Mouse (Mus musculus) MEL (cell line): ENCODE measurements around the gene Ank2. TPM values are rescaled to one million over a fixed set of nuclear protein-coding genes. Genes with fewer than 3 reads are reported as not detected.

Experiments used
- DNase-seq: peaks from one replicate; pipeline ENCODE4 v3.0.0; 2011; ENCODE audit warnings: low read depth, low spot score
- H3K27ac ChIP-seq: 2 replicates; pipeline ENCODE4 v1.5.1; 2012; ENCODE audit warnings: low read depth, mild to moderate bottlenecking, control low read depth, low read length, moderate library complexity; ENCODE audit not compliant: control insufficient read depth
- H3K27me3 ChIP-seq, 2 experiments: fragments of 150-350 bp in 1 of 2; sonication (generic) in 1 of 2; 2 replicates each; pipeline ENCODE4 v1.6.1; 2012; ENCODE audit warnings: low read length in 2 of 2, mild to moderate bottlenecking in 2 of 2, improper control_type of control experiment in 1 of 2, moderate library complexity in 1 of 2; ENCODE audit not compliant: insufficient read depth in 2 of 2, control insufficient read depth in 1 of 2
- H3K36me3 ChIP-seq, 2 experiments: 2 replicates each; pipeline ENCODE4 v1.6.1; 2012 to 2014; ENCODE audit warnings: low read length in 2 of 2, improper control_type of control experiment in 1 of 2, inconsistent platforms in 1 of 2, mild to moderate bottlenecking in 1 of 2; ENCODE audit not compliant: insufficient read depth in 2 of 2, control insufficient read depth in 1 of 2
- H3K4me1 ChIP-seq, 2 experiments: fragments of 150-350 bp in 1 of 2; sonication (generic) in 1 of 2; 2 replicates each; pipeline ENCODE4 v1.6.1; 2012; ENCODE audit warnings: low read length in 2 of 2, improper control_type of control experiment in 1 of 2, mild to moderate bottlenecking in 1 of 2; ENCODE audit not compliant: insufficient read depth in 2 of 2, control insufficient read depth in 1 of 2
- H3K4me3 ChIP-seq, 2 experiments: fragments of 150-350 bp in 1 of 2; sonication (generic) in 1 of 2; 2 replicates each; pipeline ENCODE4 v1.5.1; 2012; ENCODE audit warnings: low read depth in 2 of 2, low read length in 2 of 2, mild to moderate bottlenecking in 2 of 2, moderate library complexity in 2 of 2, control low read depth in 1 of 2, improper control_type of control experiment in 1 of 2; ENCODE audit not compliant: control insufficient read depth in 1 of 2, insufficient read depth in 1 of 2
- H3K79me2 ChIP-seq: 2 replicates; pipeline ENCODE4 v1.6.1; 2012; ENCODE audit warnings: mild to moderate bottlenecking, low read length, moderate library complexity; ENCODE audit not compliant: control insufficient read depth, poor library complexity, insufficient read depth
- H3K9ac ChIP-seq: 2 replicates; pipeline ENCODE4 v1.6.1; 2012; ENCODE audit warnings: low read depth, mild to moderate bottlenecking, control low read depth, low read length, moderate library complexity; ENCODE audit not compliant: control insufficient read depth, poor library complexity, severe bottlenecking
- H3K9me3 ChIP-seq: fragments of 150-350 bp; sonication (generic); replicated peaks from 2 replicates; pipeline ENCODE4 v1.6.1; 2012; ENCODE audit warnings: mild to moderate bottlenecking, low read length, improper control_type of control experiment, moderate library complexity; ENCODE audit not compliant: insufficient read depth
- CHD2 ChIP-seq: IDR thresholded peaks from 2 replicates; pipeline ENCODE4 v1.6.1; 2011; ENCODE audit warnings: low read length, improper control_type of control experiment
- CTCF ChIP-seq, 3 experiments: IDR thresholded peaks in 2 of 3; conservative IDR thresholded peaks in 1 of 3; 2 replicates each; pipeline ENCODE4 v1.5.1; 2011 to 2012; ENCODE audit warnings: low read length in 3 of 3, low read depth in 2 of 3, mild to moderate bottlenecking in 2 of 3, improper control_type of control experiment in 1 of 3, inconsistent platforms in 1 of 3, mixed read lengths in 1 of 3, moderate library complexity in 1 of 3; ENCODE audit not compliant: control insufficient read depth in 1 of 3, insufficient read depth in 1 of 3, poor library complexity in 1 of 3, severe bottlenecking in 1 of 3
- E2F4 ChIP-seq: IDR thresholded peaks from 2 replicates; pipeline ENCODE4 v1.6.1; 2011; ENCODE audit warnings: low read depth, low read length, improper control_type of control experiment, borderline replicate concordance
- ELF1 ChIP-seq: IDR thresholded peaks from 2 replicates; pipeline ENCODE4 v1.6.1; 2014; ENCODE audit warnings: low read depth, mild to moderate bottlenecking, inconsistent platforms, low read length, improper control_type of control experiment, moderate library complexity
- EP300 ChIP-seq, 2 experiments: IDR thresholded peaks; 2 replicates each; pipeline ENCODE4 v1.6.1; 2011; ENCODE audit warnings: improper control_type of control experiment in 2 of 2, low read length in 2 of 2, low read depth in 1 of 2, mild to moderate bottlenecking in 1 of 2
- ETS1 ChIP-seq: IDR thresholded peaks from 2 replicates; pipeline ENCODE4 v1.6.1; 2012; ENCODE audit warnings: low read depth, mild to moderate bottlenecking, inconsistent platforms, low read length, improper control_type of control experiment, moderate library complexity
- GABPA ChIP-seq: IDR thresholded peaks from 2 replicates; pipeline ENCODE4 v1.6.1; 2012; ENCODE audit warnings: low read depth, mild to moderate bottlenecking, inconsistent platforms, low read length, improper control_type of control experiment, moderate library complexity
- GATA1 ChIP-seq: IDR thresholded peaks from 2 replicates; pipeline ENCODE4 v1.6.1; 2011; ENCODE audit warnings: low read depth, low read length, improper control_type of control experiment
- JUND ChIP-seq: IDR thresholded peaks from 2 replicates; pipeline ENCODE4 v1.6.1; 2011; ENCODE audit warnings: low read depth, mild to moderate bottlenecking, improper control_type of control experiment, low read length
- MAX ChIP-seq: IDR thresholded peaks from 2 replicates; pipeline ENCODE4 v1.6.1; 2011; ENCODE audit warnings: low read length, improper control_type of control experiment
- MAZ ChIP-seq: IDR thresholded peaks from 2 replicates; pipeline ENCODE4 v1.6.1; 2012; ENCODE audit warnings: low read depth, mild to moderate bottlenecking, inconsistent platforms, low read length, improper control_type of control experiment
- MXI1 ChIP-seq: IDR thresholded peaks from 2 replicates; pipeline ENCODE4 v1.6.1; 2011; ENCODE audit warnings: mild to moderate bottlenecking, low read depth, low read length, improper control_type of control experiment
- MYB ChIP-seq: IDR thresholded peaks from 2 replicates; pipeline ENCODE4 v1.6.1; 2011; ENCODE audit warnings: mild to moderate bottlenecking, low read depth, low read length, improper control_type of control experiment
- MYC ChIP-seq: IDR thresholded peaks from 2 replicates; pipeline ENCODE4 v1.6.1; 2011; ENCODE audit warnings: low read depth, mild to moderate bottlenecking, low read length, improper control_type of control experiment, moderate library complexity
- NELFE ChIP-seq: IDR thresholded peaks from 2 replicates; pipeline ENCODE4 v1.6.1; 2011; ENCODE audit warnings: low read depth, low read length, improper control_type of control experiment
- POLR2AphosphoS2 ChIP-seq: IDR thresholded peaks from 2 replicates; pipeline ENCODE4 v1.6.1; 2011; ENCODE audit warnings: low read length, improper control_type of control experiment
- POLR2AphosphoS5 ChIP-seq: IDR thresholded peaks from 2 replicates; pipeline ENCODE4 v1.6.1; 2012; ENCODE audit warnings: low read depth, borderline replicate concordance, mild to moderate bottlenecking, inconsistent platforms, low read length, moderate library complexity, mixed read lengths
- TAL1 ChIP-seq: IDR thresholded peaks from 2 replicates; pipeline ENCODE4 v1.6.1; 2012; ENCODE audit warnings: mild to moderate bottlenecking, inconsistent platforms, low read length, moderate library complexity, mixed read lengths
- UBTF ChIP-seq: IDR thresholded peaks from 2 replicates; pipeline ENCODE4 v1.6.1; 2012; ENCODE audit warnings: low read depth, mild to moderate bottlenecking, inconsistent platforms, low read length, improper control_type of control experiment, moderate library complexity, borderline replicate concordance; ENCODE audit not compliant: insufficient read depth
- USF1 ChIP-seq: IDR thresholded peaks from 2 replicates; pipeline ENCODE4 v1.6.1; 2014; ENCODE audit warnings: low read depth, mild to moderate bottlenecking, inconsistent platforms, low read length, improper control_type of control experiment, moderate library complexity
- ZC3H11A ChIP-seq: IDR thresholded peaks from 2 replicates; pipeline ENCODE4 v1.6.1; 2012; ENCODE audit warnings: low read depth, mild to moderate bottlenecking, inconsistent platforms, low read length, improper control_type of control experiment
- ZMIZ1 ChIP-seq: IDR thresholded peaks from 2 replicates; pipeline ENCODE4 v1.6.1; 2012; ENCODE audit warnings: low read depth, mild to moderate bottlenecking, inconsistent platforms, low read length, improper control_type of control experiment, moderate library complexity
- ZNF384 ChIP-seq: IDR thresholded peaks from 2 replicates; pipeline ENCODE4 v1.6.1; 2012; ENCODE audit warnings: low read depth, mild to moderate bottlenecking, inconsistent platforms, low read length, improper control_type of control experiment
- polyA plus RNA-seq, 2 experiments: library from polyadenylated mRNA; stranded (reverse) in 1 of 2; unstranded in 1 of 2; fragments of >175 nt in 1 of 2; fragments of >200 nt in 1 of 2; gene quantifications; 2 replicates each; pipeline versions ENCODE4 v1.2.1 to v1.2.4; 2012; ENCODE audit warnings: low replicate concordance in 2 of 2, low read depth in 1 of 2; ENCODE audit not compliant: insufficient read length in 2 of 2, insufficient read depth in 1 of 2, missing spikeins in 1 of 2
- total RNA-seq: library from RNA; depleted of rRNA; stranded (reverse); fragments of 300-350 nt; gene quantifications from 2 replicates; pipeline ENCODE4 v1.2.3, GENCODE M21; 2012

The Ank2 gene
- total and polyA plus RNA-seq, 3 experiments: 2.7 to 4.5 TPM; not detected in 1

DNA sequence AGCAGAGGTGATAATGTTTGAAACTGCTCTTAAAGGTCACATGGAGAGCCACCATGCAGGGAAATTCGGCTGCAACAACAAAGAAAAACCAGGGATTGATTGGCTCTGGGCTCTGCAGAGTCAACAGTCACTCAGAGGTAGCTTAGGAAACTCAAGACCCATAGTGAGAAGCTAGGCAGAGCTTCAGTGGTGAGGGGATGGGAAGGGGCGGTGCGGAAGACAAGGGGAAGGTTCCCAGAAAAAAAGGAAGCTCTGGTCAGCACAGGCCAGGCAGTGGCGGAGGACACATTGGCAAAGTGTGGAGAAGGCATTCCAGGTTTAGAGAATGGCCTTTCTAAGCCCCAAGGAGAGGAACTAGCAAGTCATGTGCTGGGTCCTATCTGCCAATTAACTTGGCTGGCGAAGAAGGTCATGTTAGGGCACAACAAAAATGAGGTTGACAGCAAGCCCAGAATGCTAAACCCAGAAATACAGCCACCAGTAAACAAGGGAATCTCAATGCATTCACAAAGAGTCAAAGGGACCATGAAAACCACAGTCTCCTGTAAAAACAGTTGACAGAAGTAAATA is 28.4 kb upstream of the Ank2 start:
- Histone ChIP-seq H3K4me1 (peaks cover 0 to 11% of the 10 kb centered on the region in 2 experiments; a peak in 2 of 4 replicates), H3K36me3 (no peaks in the 10 kb centered on the region), H3K79me2 (no peaks in the 10 kb centered on the region), H3K9me3 (no peaks in the 10 kb centered on the region), H3K27me3 (no peaks in the 10 kb centered on the region), H3K27ac (no peak overlapping the region), H3K4me3 (no peak overlapping the region), H3K9ac (no peak overlapping the region)
- TF ChIP-seq GATA1 (no peak), ETS1 (no peak), JUND (no peak), USF1 (peak; percentile 60; the same call in 1 of the 2 replicates), ZNF384 (no peak), E2F4 (no peak), GABPA (no peak), MAX (peak; percentile 20; the same call in 1 of the 2 replicates), MYC (no peak), CTCF (IDR thresholded peaks at IDR 0.05 in 2 of 3, conservative IDR thresholded peaks at IDR 0.05 in 1 of 3; ENCODE audit: control insufficient read depth in 1 of 3, insufficient read depth in 1 of 3, low read depth in 2 of 3, low read length in 3 of 3, poor library complexity in 1 of 3, severe bottlenecking in 1 of 3) (no peak), ZMIZ1 (no peak), ZC3H11A (no peak)
- no peak for DNase-seq

DNA sequence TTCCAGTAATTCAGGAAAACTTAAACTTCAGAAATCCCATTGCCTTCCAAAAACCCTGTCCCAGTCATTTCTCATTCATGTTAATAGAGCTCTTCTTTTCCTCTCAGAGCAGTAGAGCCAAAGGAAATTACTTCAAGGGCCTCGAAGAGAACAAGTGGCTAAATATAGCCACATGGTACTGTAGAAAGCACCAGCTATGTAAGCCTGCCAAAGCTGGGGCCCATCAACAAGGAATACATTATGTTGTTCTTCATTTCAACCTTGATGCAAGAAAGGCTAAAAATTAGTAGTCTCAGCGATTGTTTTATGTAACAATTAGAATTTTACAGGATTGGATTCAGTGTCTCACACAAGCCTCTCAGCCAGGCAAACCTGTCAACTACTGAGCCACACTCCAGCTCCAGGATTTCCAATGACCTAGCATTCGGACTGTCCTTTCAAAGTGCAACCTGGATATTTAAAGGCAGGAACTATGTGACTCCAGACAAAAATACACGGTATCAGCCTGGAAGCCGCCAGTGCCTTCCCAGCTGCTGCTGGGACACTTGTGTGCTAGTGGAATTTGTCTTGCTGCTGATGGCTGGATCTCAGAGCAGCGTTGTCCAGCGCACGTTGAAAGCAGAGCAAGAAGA is 26.2 kb upstream of the Ank2 start:
- H3K27me3 ChIP-seq: no peaks in the 10 kb centered on the region
- no peak overlapping the region for H3K9ac ChIP-seq
- H3K27ac ChIP-seq: no peak overlapping the region
- no peak for DNase-seq
- no peak overlapping the region for H3K4me3 ChIP-seq
- no peaks in the 10 kb centered on the region for H3K79me2 ChIP-seq
- peaks cover 0 to 5% of the 10 kb centered on the region in 2 experiments; a peak in 2 of 4 replicates for H3K36me3 ChIP-seq
- H3K9me3 ChIP-seq: no peaks in the 10 kb centered on the region
- TF ChIP-seq MXI1 (no peak), MAZ (no peak), EP300 (IDR thresholded peaks at IDR 0.05; ENCODE audit: low read depth in 1 of 2, low read length in 2 of 2) (no peak), POLR2AphosphoS2 (no peak), ELF1 (no peak), CHD2 (no peak), MYB (no peak), JUND (no peak), ZC3H11A (no peak), GABPA (no peak), MYC (no peak), UBTF (no peak), TAL1 (no peak), POLR2AphosphoS5 (no peak), NELFE (no peak)
- H3K4me1 ChIP-seq: peaks cover 10 to 21% of the 10 kb centered on the region in 2 experiments
